Mouse (Mus musculus): ENCODE data around the gene Krtap5-4. TPM values are rescaled to one million over a fixed set of nuclear protein-coding genes. Genes with fewer than 3 reads are reported as not detected.
"Not testable (repeated sequence)": the region's sequence is repeated elsewhere in the genome, so short reads cannot be mapped to it uniquely, and the experiment has no call there.

Krtap5-4 gene
- polyA plus RNA-seq, 1 experiment = not detected

DNA sequence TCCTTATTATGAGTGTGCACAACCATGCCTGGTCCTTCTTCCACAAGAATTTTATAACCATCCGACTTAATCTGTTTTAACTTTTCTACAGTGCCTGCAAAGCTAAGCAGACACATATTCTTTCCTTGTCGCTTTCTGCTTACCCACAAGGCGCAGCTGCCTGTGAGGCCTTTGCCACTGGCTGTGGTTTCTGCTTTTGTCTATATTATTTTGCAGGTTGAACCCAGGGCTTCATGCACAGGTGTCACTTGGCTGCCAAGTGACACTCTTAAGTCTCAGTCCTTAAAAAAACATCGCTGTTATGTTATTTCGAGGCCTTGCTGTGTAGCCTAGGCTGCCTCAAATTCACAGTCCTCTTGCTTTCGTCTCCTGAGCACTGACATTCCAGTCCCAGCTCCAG, 19.3 kb downstream of the Krtap5-4 start:
- no peak overlapping the region for H3K27ac ChIP-seq (ENCODE audit: insufficient read depth, low read length)
- TF ChIP-seq CTCF (IDR thresholded peaks at IDR 0.05; ENCODE audit: extremely low read depth, insufficient read depth, low read length) = no peak
- no peak overlapping the region for H3K4me3 ChIP-seq (ENCODE audit: insufficient read depth, low read length)
- no peaks in the 10 kb centered on the region for H3K4me1 ChIP-seq (ENCODE audit: control insufficient read depth, insufficient read depth, low read length)

DNA sequence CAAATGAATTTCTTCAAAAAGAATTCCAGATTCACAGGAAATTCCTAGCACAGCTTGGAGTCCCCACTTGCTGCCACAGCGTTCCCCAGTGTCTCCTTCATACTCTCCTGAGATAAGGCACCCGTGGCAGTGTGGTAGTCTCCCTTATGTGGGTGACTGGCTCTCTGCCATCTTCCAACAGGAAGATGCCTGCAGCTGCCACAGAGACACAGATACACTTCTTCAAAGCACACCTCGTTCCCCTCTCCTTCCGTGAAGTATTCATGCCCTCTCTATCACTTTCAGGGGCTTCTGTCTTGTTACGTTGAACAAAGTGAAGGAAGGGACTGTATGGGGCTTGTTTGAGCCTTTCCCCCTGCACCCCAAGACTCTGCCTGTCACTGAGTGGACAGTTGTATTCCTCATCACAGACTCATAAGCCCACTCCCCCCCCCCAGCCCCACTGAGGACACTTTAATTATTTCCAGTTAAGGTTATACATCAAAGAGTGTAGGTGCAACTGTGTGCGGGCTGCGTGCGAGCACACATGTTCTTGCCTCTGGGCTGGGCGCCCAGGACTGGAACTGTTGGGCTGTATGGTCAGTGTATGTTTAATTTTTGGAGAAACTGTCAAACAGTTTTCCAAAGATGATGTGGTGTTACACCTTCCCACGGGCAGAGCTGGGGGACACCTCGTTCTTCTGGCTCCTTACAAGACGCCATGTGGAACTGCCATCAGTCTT, 20.2 kb downstream of the Krtap5-4 start:
- TF ChIP-seq POLR2A (IDR thresholded peaks at IDR 0.05; ENCODE audit: extremely low read depth, insufficient read depth, low read length) (no peak), CTCF (IDR thresholded peaks at IDR 0.05; ENCODE audit: extremely low read depth, insufficient read depth, low read length) (no peak)
- no peak overlapping the region for H3K27ac ChIP-seq (ENCODE audit: insufficient read depth, low read length)
- H3K4me1 ChIP-seq (ENCODE audit: control insufficient read depth, insufficient read depth, low read length) = no peaks in the 10 kb centered on the region
- H3K4me3 ChIP-seq (ENCODE audit: insufficient read depth, low read length) = no peak overlapping the region

DNA sequence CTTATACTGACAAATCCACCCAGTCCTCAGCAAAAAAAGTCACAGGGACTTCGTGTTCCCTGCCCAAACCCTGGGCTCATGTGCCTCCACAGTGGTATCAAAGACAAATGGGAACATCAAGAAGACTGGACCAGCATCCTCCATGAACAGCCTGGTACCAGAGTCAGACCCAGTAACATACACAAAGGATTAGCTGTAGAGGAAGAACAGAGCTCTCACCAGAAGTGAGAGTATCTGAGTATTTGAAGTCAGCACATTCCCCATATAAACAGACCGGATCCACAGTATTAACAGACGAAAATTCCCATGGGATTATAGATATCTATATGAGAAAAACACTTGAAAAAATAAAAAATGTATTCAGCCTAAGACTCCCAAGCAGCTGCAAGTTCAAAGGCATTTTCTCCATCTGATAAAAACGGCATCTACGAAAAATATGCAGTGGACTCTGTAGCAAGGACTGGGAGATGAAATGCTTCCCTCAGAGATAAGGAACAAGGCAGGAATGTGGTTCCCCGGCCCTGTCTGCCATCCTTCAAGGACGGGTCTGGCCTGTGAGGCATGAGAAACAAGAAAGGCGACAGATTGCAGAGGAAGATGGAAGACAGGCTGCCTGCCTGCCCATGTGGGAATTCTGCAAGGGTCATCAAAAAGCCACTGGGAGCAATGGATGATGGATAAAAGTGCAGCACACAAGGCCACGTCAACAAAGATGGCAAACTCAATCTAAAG, 23.5 kb downstream of the Krtap5-4 start:
- Histone ChIP-seq H3K27ac (ENCODE audit: insufficient read depth, low read length) (no peak overlapping the region), H3K4me1 (ENCODE audit: control insufficient read depth, insufficient read depth, low read length) (no peaks in the 10 kb centered on the region), H3K4me3 (ENCODE audit: insufficient read depth, low read length) (no peak overlapping the region)
- TF ChIP-seq POLR2A (IDR thresholded peaks at IDR 0.05; ENCODE audit: extremely low read depth, insufficient read depth, low read length) = no peak
- TF ChIP-seq CTCF (IDR thresholded peaks at IDR 0.05; ENCODE audit: extremely low read depth, insufficient read depth, low read length) = no peak

DNA sequence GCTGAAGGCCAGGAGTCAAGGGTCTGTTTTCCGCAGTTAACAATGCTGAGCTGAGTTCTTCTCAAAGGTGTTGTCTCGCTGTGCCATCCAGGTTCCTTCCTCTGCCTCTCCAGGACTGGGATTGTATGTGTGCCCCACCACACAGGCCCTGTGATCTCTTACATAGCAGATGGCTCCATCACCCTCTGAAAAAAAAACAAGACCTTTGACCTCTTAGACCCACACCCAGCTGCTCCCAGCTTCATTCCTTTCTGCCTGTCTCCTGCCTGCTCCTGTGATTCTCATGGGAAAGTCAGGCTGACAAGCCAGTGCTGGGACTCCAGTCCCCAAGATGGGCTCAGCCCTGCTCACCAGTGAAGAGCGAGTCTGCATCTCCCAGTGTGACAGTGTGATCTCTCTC, 25.2 kb downstream of the Krtap5-4 start:
- TF ChIP-seq CTCF (IDR thresholded peaks at IDR 0.05; ENCODE audit: extremely low read depth, insufficient read depth, low read length) (no peak), POLR2A (IDR thresholded peaks at IDR 0.05; ENCODE audit: extremely low read depth, insufficient read depth, low read length) (no peak)
- Histone ChIP-seq H3K4me3 (ENCODE audit: insufficient read depth, low read length) (no peak overlapping the region), H3K4me1 (ENCODE audit: control insufficient read depth, insufficient read depth, low read length) (no peaks in the 10 kb centered on the region), H3K27ac (ENCODE audit: insufficient read depth, low read length) (no peak overlapping the region)

DNA sequence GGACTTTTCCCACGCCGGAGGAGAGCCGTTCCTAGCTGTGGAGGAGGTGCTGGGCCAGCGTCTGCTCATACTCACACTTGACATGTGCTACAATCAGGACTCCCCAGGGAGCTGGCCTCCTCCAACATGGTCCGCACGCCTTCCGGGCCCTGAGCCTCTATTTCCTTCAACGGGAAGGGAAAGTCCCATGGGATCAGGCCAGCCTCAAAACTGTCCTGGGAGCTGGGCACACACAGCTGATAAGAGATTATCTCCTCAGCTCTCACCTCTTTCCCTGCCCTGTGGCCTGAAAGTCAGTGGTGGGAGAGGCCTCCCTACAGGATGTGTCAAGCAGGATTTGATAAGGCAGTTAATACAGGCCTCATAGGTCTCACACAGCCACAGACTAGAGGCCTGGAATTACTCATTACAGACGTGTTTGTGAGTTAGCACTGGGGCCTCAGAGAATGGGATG, 26.9 kb downstream of the Krtap5-4 start:
- TF ChIP-seq POLR2A (IDR thresholded peaks at IDR 0.05; ENCODE audit: extremely low read depth, insufficient read depth, low read length) (no peak), CTCF (IDR thresholded peaks at IDR 0.05; ENCODE audit: extremely low read depth, insufficient read depth, low read length) (no peak)
- Histone ChIP-seq H3K4me1 (ENCODE audit: control insufficient read depth, insufficient read depth, low read length) (no peaks in the 10 kb centered on the region), H3K27ac (ENCODE audit: insufficient read depth, low read length) (no peak overlapping the region), H3K4me3 (ENCODE audit: insufficient read depth, low read length) (no peak overlapping the region)

DNA sequence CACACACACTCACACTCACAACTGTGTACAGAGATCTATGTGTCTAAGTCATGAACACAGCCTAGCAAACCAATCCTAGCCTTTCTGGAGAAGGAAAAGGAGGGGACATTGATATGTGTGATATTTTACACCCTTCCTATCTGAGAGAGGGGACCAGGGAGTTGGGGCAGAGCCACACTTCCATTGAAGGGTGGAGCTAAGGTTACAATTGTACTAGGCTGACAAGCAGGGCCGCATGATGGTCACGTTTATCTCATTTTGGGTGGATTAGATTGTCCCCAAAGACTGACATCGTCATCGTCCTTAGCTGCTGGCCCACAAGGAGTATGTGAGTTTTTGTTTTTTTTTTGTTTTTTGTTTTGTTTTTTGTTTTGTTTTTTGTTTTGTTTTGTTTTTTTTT, 27.9 kb downstream of the Krtap5-4 start:
- no peaks in the 10 kb centered on the region for H3K4me1 ChIP-seq (ENCODE audit: control insufficient read depth, insufficient read depth, low read length)
- TF ChIP-seq POLR2A (IDR thresholded peaks at IDR 0.05; ENCODE audit: extremely low read depth, insufficient read depth, low read length) (no peak), CTCF (IDR thresholded peaks at IDR 0.05; ENCODE audit: extremely low read depth, insufficient read depth, low read length) (no peak)
- H3K27ac ChIP-seq (ENCODE audit: insufficient read depth, low read length) = no peak overlapping the region
- H3K4me3 ChIP-seq (ENCODE audit: insufficient read depth, low read length) = no peak overlapping the region

DNA sequence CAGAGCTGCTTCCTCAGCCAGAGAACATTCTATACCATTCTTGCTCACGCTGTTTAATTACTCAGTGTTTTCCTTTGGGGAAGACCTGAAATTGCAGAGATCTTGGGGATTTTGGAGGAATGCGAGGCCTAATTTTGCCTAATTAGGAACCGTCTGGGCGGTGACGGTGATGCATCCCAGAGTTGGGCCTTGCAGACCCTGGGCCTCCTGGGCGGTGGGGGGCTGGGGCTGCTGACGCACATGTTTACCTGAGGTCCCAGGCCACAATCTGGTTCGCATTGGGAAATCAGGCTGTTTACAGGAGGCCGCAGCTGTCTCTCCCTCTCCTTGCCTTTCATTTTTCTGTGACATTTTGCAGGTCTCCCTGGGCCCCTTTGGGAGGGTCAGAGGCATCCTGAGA, 29.4 kb downstream of the Krtap5-4 start:
- not testable (repeated sequence) for H3K27ac ChIP-seq (ENCODE audit: insufficient read depth, low read length); H3K4me3 ChIP-seq (ENCODE audit: insufficient read depth, low read length); H3K4me1 ChIP-seq (ENCODE audit: control insufficient read depth, insufficient read depth, low read length)

DNA sequence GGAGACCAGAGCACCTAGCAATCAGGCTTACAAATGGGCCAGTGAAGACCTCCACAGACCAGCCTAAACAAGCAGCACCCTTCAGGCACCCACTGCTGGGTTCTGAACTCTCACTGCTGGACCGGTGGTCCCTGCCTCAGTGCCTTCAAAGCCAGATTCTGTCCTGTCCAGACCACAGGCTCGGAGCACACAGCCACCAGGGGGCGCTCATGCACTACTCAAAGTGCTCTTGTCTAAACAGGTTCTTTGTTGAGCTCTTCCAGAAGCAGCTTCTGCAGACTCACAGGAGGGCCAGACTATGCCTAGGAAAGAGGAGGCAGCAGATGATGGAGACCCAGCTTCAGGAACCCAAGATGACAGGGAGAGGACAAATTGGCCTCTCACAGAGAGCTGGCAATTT, 30.9 kb downstream of the Krtap5-4 start:
- H3K27ac ChIP-seq (ENCODE audit: insufficient read depth, low read length) = no peak overlapping the region
- TF ChIP-seq CTCF (IDR thresholded peaks at IDR 0.05; ENCODE audit: extremely low read depth, insufficient read depth, low read length) (peak; percentile 86), POLR2A (IDR thresholded peaks at IDR 0.05; ENCODE audit: extremely low read depth, insufficient read depth, low read length) (no peak)
- H3K4me1 ChIP-seq (ENCODE audit: control insufficient read depth, insufficient read depth, low read length) = no peaks in the 10 kb centered on the region
- no peak overlapping the region for H3K4me3 ChIP-seq (ENCODE audit: insufficient read depth, low read length)

DNA sequence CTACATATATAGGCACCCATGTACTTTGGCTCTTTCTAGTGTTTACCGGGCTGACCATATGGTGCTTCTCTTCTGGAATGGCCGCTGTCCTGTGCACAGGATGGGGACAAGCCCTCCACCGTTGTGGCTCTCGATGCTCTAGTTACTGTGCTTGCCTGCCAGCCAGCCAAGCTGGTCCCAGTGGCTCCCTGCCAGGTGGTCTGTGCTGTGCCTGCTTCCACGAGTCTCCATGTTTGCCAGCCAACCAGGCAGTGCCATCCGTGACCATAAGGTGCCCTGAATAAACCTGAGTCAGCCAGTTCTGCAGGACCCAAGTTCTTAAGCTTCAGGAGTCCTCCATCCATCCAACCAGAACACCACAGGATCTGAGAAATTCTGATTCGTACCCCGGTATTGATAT, 31.8 kb downstream of the Krtap5-4 start:
- Histone ChIP-seq H3K4me3 (ENCODE audit: insufficient read depth, low read length) (no peak overlapping the region), H3K27ac (ENCODE audit: insufficient read depth, low read length) (no peak overlapping the region), H3K4me1 (ENCODE audit: control insufficient read depth, insufficient read depth, low read length) (no peaks in the 10 kb centered on the region)
- TF ChIP-seq POLR2A (IDR thresholded peaks at IDR 0.05; ENCODE audit: extremely low read depth, insufficient read depth, low read length) = no peak
- no peak for TF ChIP-seq CTCF (IDR thresholded peaks at IDR 0.05; ENCODE audit: extremely low read depth, insufficient read depth, low read length)

DNA sequence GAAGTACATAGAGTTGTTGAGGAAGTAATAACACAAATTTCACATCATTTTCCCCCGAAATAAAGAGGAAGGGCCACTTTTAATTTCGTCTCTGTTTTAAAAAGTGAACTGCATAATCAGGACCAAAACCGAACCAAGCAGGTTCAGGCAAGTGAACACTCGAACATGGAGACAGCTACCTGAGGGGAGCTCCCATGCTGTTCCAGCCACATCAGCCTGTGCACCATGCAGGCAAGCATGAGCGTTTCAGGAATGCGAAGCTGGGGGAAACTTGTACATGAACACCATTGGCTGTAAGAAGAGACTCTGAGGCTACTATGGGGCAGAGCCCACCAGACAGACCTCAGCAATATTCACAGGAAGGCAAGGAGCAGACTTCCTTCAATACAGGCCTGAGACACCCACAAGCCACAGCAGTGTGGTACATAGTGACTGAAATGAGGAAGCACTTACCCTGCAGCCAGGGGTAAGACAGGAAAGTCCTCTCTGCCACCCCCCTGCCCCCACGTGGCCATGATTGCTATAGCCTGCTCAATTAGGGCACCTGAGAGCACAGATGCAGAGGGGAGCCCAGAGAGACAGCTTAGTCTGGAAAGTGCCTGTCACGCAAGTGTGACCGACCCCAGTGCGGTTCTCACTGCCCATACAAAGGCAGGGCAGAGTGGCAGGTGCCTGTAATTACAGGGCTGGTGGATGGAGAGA, 37.1 kb downstream of the Krtap5-4 start:
- Histone ChIP-seq H3K27ac (ENCODE audit: insufficient read depth, low read length) (no peak overlapping the region), H3K4me3 (ENCODE audit: insufficient read depth, low read length) (no peak overlapping the region), H3K4me1 (ENCODE audit: control insufficient read depth, insufficient read depth, low read length) (no peaks in the 10 kb centered on the region)
- TF ChIP-seq CTCF (IDR thresholded peaks at IDR 0.05; ENCODE audit: extremely low read depth, insufficient read depth, low read length) = no peak
- TF ChIP-seq POLR2A (IDR thresholded peaks at IDR 0.05; ENCODE audit: extremely low read depth, insufficient read depth, low read length) = no peak
